Mouse (Mus musculus): Measurements from ENCODE around the gene Trub1. TPM values are rescaled to one million over a fixed set of nuclear protein-coding genes. Genes with fewer than 3 reads are reported as not detected.

The Trub1 gene
- polyA plus RNA-seq, 1 experiment from 2014 or later: 14.9 TPM

- Histone ChIP-seq H3K9me3 (ENCODE audit: control insufficient read depth, low read length) (no peaks in the 10 kb centered on the region), H3K27me3 (ENCODE audit: control insufficient read depth, insufficient read depth, low read length) (no peaks in the 10 kb centered on the region), H3K4me1 (ENCODE audit: control insufficient read depth, insufficient read depth, low read length) (peaks cover 18% of the 10 kb centered on the region), H3K4me2 (ENCODE audit: low read depth, low read length) (no peak overlapping the region), H3K36me3 (ENCODE audit: control insufficient read depth, insufficient read depth, low read length) (no peaks in the 10 kb centered on the region), H3K9ac (replicated peaks; ENCODE audit: low read depth, low read length) (no peak overlapping the region), H3K27ac (ENCODE audit: low read depth, low read length) (no peak overlapping the region), H3K4me3 (ENCODE audit: low read depth, low read length) (no peak overlapping the region)
- ATAC-seq (ENCODE audit: low read depth): no peak
- 64% methylated on average over 10 of the region's 10 CpGs for WGBS
Measured at GRCm38 (mm10) chr19:57436586-57437021, 16.1 kb upstream of the Trub1 start.

GRCm38 (mm10) chr19:57437042-57437441 is 15.7 kb upstream of the Trub1 start:
- H3K36me3 ChIP-seq (ENCODE audit: control insufficient read depth, insufficient read depth, low read length): no peaks in the 10 kb centered on the region
- H3K4me1 ChIP-seq (ENCODE audit: control insufficient read depth, insufficient read depth, low read length): peaks cover 21% of the 10 kb centered on the region
- no peak overlapping the region for H3K4me2 ChIP-seq (ENCODE audit: low read depth, low read length)
- H3K27ac ChIP-seq (ENCODE audit: low read depth, low read length): no peak overlapping the region
- no peaks in the 10 kb centered on the region for H3K9me3 ChIP-seq (ENCODE audit: control insufficient read depth, low read length)
- no peaks in the 10 kb centered on the region for H3K27me3 ChIP-seq (ENCODE audit: control insufficient read depth, insufficient read depth, low read length)
- no peak overlapping the region for H3K4me3 ChIP-seq (ENCODE audit: low read depth, low read length)
- no peak for ATAC-seq (ENCODE audit: low read depth)
- WGBS: 39% methylated on average over 7 of the region's 7 CpGs
- no peak overlapping the region for H3K9ac ChIP-seq (replicated peaks; ENCODE audit: low read depth, low read length)

- H3K36me3 ChIP-seq (ENCODE audit: control insufficient read depth, insufficient read depth, low read length): no peaks in the 10 kb centered on the region
- H3K4me1 ChIP-seq (ENCODE audit: control insufficient read depth, insufficient read depth, low read length): peaks cover 15% of the 10 kb centered on the region; the same call in 1 of the 2 replicates
- H3K9me3 ChIP-seq (ENCODE audit: control insufficient read depth, low read length): no peaks in the 10 kb centered on the region
- ATAC-seq (ENCODE audit: low read depth): no peak
- no peaks in the 10 kb centered on the region for H3K27me3 ChIP-seq (ENCODE audit: control insufficient read depth, insufficient read depth, low read length)
- H3K4me2 ChIP-seq (ENCODE audit: low read depth, low read length): no peak overlapping the region
- H3K4me3 ChIP-seq (ENCODE audit: low read depth, low read length): no peak overlapping the region
- 79% methylated on average over 5 of the region's 5 CpGs for WGBS
- H3K9ac ChIP-seq (replicated peaks; ENCODE audit: low read depth, low read length): no peak overlapping the region
- no peak overlapping the region for H3K27ac ChIP-seq (ENCODE audit: low read depth, low read length)
Measured at GRCm38 (mm10) chr19:57439296-57439695, 13.4 kb upstream of the Trub1 start.

- no peaks in the 10 kb centered on the region for H3K27me3 ChIP-seq (ENCODE audit: control insufficient read depth, insufficient read depth, low read length)
- H3K4me1 ChIP-seq (ENCODE audit: control insufficient read depth, insufficient read depth, low read length): peaks cover 13% of the 10 kb centered on the region; the same call in 1 of the 2 replicates
- no peak overlapping the region for H3K4me2 ChIP-seq (ENCODE audit: low read depth, low read length)
- no peaks in the 10 kb centered on the region for H3K9me3 ChIP-seq (ENCODE audit: control insufficient read depth, low read length)
- H3K4me3 ChIP-seq (ENCODE audit: low read depth, low read length): no peak overlapping the region
- no peaks in the 10 kb centered on the region for H3K36me3 ChIP-seq (ENCODE audit: control insufficient read depth, insufficient read depth, low read length)
- WGBS: 26% methylated on average over 7 of the region's 7 CpGs
- H3K9ac ChIP-seq (replicated peaks; ENCODE audit: low read depth, low read length): no peak overlapping the region
- ATAC-seq (ENCODE audit: low read depth): no peak
- no peak overlapping the region; the same call in 1 of the 2 replicates for H3K27ac ChIP-seq (ENCODE audit: low read depth, low read length)
Measured at GRCm38 (mm10) chr19:57441501-57441900, 11.2 kb upstream of the Trub1 start.

- H3K27me3 ChIP-seq (ENCODE audit: control insufficient read depth, insufficient read depth, low read length): no peaks in the 10 kb centered on the region
- WGBS: 49% methylated on average over 8 of the region's 8 CpGs
- ATAC-seq (ENCODE audit: low read depth): no peak
- H3K36me3 ChIP-seq (ENCODE audit: control insufficient read depth, insufficient read depth, low read length): no peaks in the 10 kb centered on the region
- H3K4me2 ChIP-seq (ENCODE audit: low read depth, low read length): no peak overlapping the region
- no peaks in the 10 kb centered on the region for H3K9me3 ChIP-seq (ENCODE audit: control insufficient read depth, low read length)
- H3K27ac ChIP-seq (ENCODE audit: low read depth, low read length): no peak overlapping the region
- H3K4me3 ChIP-seq (ENCODE audit: low read depth, low read length): no peak overlapping the region
- no peak overlapping the region for H3K9ac ChIP-seq (replicated peaks; ENCODE audit: low read depth, low read length)
- H3K4me1 ChIP-seq (ENCODE audit: control insufficient read depth, insufficient read depth, low read length): peaks cover 10% of the 10 kb centered on the region; the same call in 1 of the 2 replicates
Measured at GRCm38 (mm10) chr19:57442936-57443657, 9.6 kb upstream of the Trub1 start.

GRCm38 (mm10) chr19:57445049-57445448 is 7.7 kb upstream of the Trub1 start:
- H3K4me1 ChIP-seq (ENCODE audit: control insufficient read depth, insufficient read depth, low read length): peaks cover 10% of the 10 kb centered on the region; the same call in 1 of the 2 replicates
- no peak for ATAC-seq (ENCODE audit: low read depth)
- no peak overlapping the region for H3K4me3 ChIP-seq (ENCODE audit: low read depth, low read length)
- WGBS: 26% methylated on average over 5 of the region's 5 CpGs
- no peaks in the 10 kb centered on the region for H3K36me3 ChIP-seq (ENCODE audit: control insufficient read depth, insufficient read depth, low read length)
- no peaks in the 10 kb centered on the region for H3K27me3 ChIP-seq (ENCODE audit: control insufficient read depth, insufficient read depth, low read length)
- H3K9ac ChIP-seq (replicated peaks; ENCODE audit: low read depth, low read length): no peak overlapping the region
- H3K9me3 ChIP-seq (ENCODE audit: control insufficient read depth, low read length): no peaks in the 10 kb centered on the region
- no peak overlapping the region for H3K4me2 ChIP-seq (ENCODE audit: low read depth, low read length)
- no peak overlapping the region for H3K27ac ChIP-seq (ENCODE audit: low read depth, low read length)

- Histone ChIP-seq H3K27ac (ENCODE audit: low read depth, low read length) (no peak overlapping the region), H3K4me1 (ENCODE audit: control insufficient read depth, insufficient read depth, low read length) (0 out of 2 replicates have a peak, but pooled peaks cover 4% of the 10 kb centered on the region), H3K9me3 (ENCODE audit: control insufficient read depth, low read length) (no peaks in the 10 kb centered on the region), H3K27me3 (ENCODE audit: control insufficient read depth, insufficient read depth, low read length) (no peaks in the 10 kb centered on the region), H3K4me3 (ENCODE audit: low read depth, low read length) (no peak overlapping the region), H3K4me2 (ENCODE audit: low read depth, low read length) (no peak overlapping the region), H3K36me3 (ENCODE audit: control insufficient read depth, insufficient read depth, low read length) (no peaks in the 10 kb centered on the region), H3K9ac (replicated peaks; ENCODE audit: low read depth, low read length) (no peak overlapping the region)
- WGBS: 83% methylated on average over 1 of the region's 1 CpGs
- no peak for ATAC-seq (ENCODE audit: low read depth)
Measured at GRCm38 (mm10) chr19:57450849-57451248, 1.9 kb upstream of the Trub1 start.

GRCm38 (mm10) chr19:57451762-57452161 is 950 bp upstream of the Trub1 start:
- H3K4me3 ChIP-seq (ENCODE audit: low read depth, low read length): no peak overlapping the region
- WGBS: 72% methylated on average over 4 of the region's 4 CpGs
- no peak overlapping the region for H3K27ac ChIP-seq (ENCODE audit: low read depth, low read length)
- ATAC-seq (ENCODE audit: low read depth): no peak
- H3K27me3 ChIP-seq (ENCODE audit: control insufficient read depth, insufficient read depth, low read length): no peaks in the 10 kb centered on the region
- no peaks in the 10 kb centered on the region for H3K36me3 ChIP-seq (ENCODE audit: control insufficient read depth, insufficient read depth, low read length)
- no peak overlapping the region for H3K9ac ChIP-seq (replicated peaks; ENCODE audit: low read depth, low read length)
- no peaks in the 10 kb centered on the region for H3K9me3 ChIP-seq (ENCODE audit: control insufficient read depth, low read length)
- H3K4me1 ChIP-seq (ENCODE audit: control insufficient read depth, insufficient read depth, low read length): 0 out of 2 replicates have a peak, but pooled peaks cover 4% of the 10 kb centered on the region
- no peak overlapping the region for H3K4me2 ChIP-seq (ENCODE audit: low read depth, low read length)

- no peak for ATAC-seq (ENCODE audit: low read depth)
- no peaks in the 10 kb centered on the region for H3K9me3 ChIP-seq (ENCODE audit: control insufficient read depth, low read length)
Measured at GRCm38 (mm10) chr19:57453218-57453600, 497 bp downstream of the Trub1 start.

More at GRCm38 (mm10) chr19:57453218-57453600, 497 bp downstream of the Trub1 start:
- Histone ChIP-seq H3K27me3 (ENCODE audit: control insufficient read depth, insufficient read depth, low read length) (no peaks in the 10 kb centered on the region), H3K9ac (replicated peaks; ENCODE audit: low read depth, low read length) (peak overlapping the region; percentile 66), H3K36me3 (ENCODE audit: control insufficient read depth, insufficient read depth, low read length) (no peaks in the 10 kb centered on the region), H3K4me1 (ENCODE audit: control insufficient read depth, insufficient read depth, low read length) (0 out of 2 replicates have a peak, but pooled peaks cover 4% of the 10 kb centered on the region), H3K27ac (ENCODE audit: low read depth, low read length) (peak overlapping the region; percentile 56; the same call in 1 of the 2 replicates), H3K4me3 (ENCODE audit: low read depth, low read length) (peak overlapping the region; percentile 65), H3K4me2 (ENCODE audit: low read depth, low read length) (peak overlapping the region; percentile 70)
- WGBS: 10% methylated on average over 6 of the region's 6 CpGs

Measured in neural tube, embryonic 14.5 days (tissue).